Mouse (Mus musculus): ENCODE results near the gene Cd274. TPM values are rescaled to one million over a fixed set of nuclear protein-coding genes. Genes with fewer than 3 reads are reported as not detected.

Cd274 gene
- polyA plus RNA-seq (2012; rRNA removed), result 1.3 and 1.6 TPM in 2 replicates

GRCm38 (mm10) chr19:29366969-29367622 is at the start of gene Cd274, which contains the start of gene Plgrkt:
Cd274 (plus strand) TSS chr19:29367455.
Plgrkt (minus strand) TSS chr19:29367390.
- 3% methylated on average over 26 of the region's 26 CpGs for WGBS
- H3K27me3 ChIP-seq (ENCODE audit: control insufficient read depth, insufficient read depth, low read length), result no peaks in the 10 kb centered on the region
- peak; percentile 54 to 55 for DNase-seq
- H3K4me3 ChIP-seq (replicated peaks; ENCODE audit: insufficient read depth, low read depth, low read length), result peak within 1 kb of the TSS; percentile 36
- no peak within 1 kb of the TSS for H3K27ac ChIP-seq (ENCODE audit: insufficient read depth, low read length)
- H3K4me1 ChIP-seq (ENCODE audit: control insufficient read depth, insufficient read depth, low read length), result no peaks in the 10 kb centered on the region
- no peak for TF ChIP-seq POLR2A (IDR thresholded peaks at IDR 0.05; ENCODE audit: borderline replicate concordance, insufficient read depth, low read length)
- no peak for TF ChIP-seq CTCF (IDR thresholded peaks at IDR 0.05; ENCODE audit: borderline replicate concordance, insufficient read depth, low read depth, low read length)

DNA sequence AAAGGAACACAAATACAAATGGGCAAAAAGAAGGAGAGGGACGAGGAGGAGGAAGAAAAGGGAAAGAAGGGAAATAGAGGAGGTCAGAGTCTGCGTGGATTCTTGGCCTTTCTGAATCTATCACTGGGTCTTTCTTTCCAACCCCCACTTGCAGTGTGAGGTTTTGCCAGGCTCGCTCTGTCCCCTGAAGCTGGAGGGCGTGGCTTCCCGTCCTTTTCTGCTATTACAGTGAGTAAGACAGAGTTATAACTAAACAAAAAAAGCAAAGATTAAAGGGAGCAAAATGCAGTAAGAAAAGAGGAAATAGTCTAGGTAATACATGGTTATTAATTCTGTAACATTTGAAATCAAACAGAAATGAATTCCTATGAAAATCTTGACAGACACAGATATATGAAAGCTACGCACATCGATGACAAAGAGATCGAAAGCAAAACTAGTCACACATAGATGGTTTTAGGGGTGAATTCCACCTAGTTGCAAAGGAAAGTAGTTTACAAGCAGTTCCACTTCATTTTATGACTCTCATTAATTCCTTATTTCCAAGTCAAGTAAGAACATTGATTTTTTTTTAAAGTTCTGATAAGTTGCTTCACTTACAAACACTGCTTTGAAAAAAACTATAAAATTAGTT is 43.7 kb upstream of the Cd274 start:
- no peak for DNase-seq
- 83% methylated on average over 8 of the region's 8 CpGs for WGBS
- Histone ChIP-seq H3K27me3 (ENCODE audit: control insufficient read depth, insufficient read depth, low read length) (no peaks in the 10 kb centered on the region), H3K4me1 (ENCODE audit: control insufficient read depth, insufficient read depth, low read length) (no peaks in the 10 kb centered on the region), H3K4me3 (replicated peaks; ENCODE audit: insufficient read depth, low read depth, low read length) (no peak overlapping the region), H3K27ac (ENCODE audit: insufficient read depth, low read length) (no peak overlapping the region)
- TF ChIP-seq POLR2A (IDR thresholded peaks at IDR 0.05; ENCODE audit: borderline replicate concordance, insufficient read depth, low read length), result no peak

GRCm38 (mm10) chr19:29325053-29325851 is 42.0 kb upstream of the Cd274 start, which contains the start of gene Insl6:
Insl6 (minus strand) TSS chr19:29325356.
- H3K4me1 ChIP-seq (ENCODE audit: control insufficient read depth, insufficient read depth, low read length), result no peaks in the 10 kb centered on the region
- H3K27me3 ChIP-seq (ENCODE audit: control insufficient read depth, insufficient read depth, low read length), result no peaks in the 10 kb centered on the region
- DNase-seq, result peak; percentile 18 to 27
- TF ChIP-seq POLR2A (IDR thresholded peaks at IDR 0.05; ENCODE audit: borderline replicate concordance, insufficient read depth, low read length) (no peak), CTCF (IDR thresholded peaks at IDR 0.05; ENCODE audit: borderline replicate concordance, insufficient read depth, low read depth, low read length) (no peak)
- no peak within 1 kb of the TSS for H3K27ac ChIP-seq (ENCODE audit: insufficient read depth, low read length)
- peak within 1 kb of the TSS; percentile 52 for H3K4me3 ChIP-seq (replicated peaks; ENCODE audit: insufficient read depth, low read depth, low read length)
- WGBS, result 5% methylated on average over 31 of the region's 31 CpGs

DNA sequence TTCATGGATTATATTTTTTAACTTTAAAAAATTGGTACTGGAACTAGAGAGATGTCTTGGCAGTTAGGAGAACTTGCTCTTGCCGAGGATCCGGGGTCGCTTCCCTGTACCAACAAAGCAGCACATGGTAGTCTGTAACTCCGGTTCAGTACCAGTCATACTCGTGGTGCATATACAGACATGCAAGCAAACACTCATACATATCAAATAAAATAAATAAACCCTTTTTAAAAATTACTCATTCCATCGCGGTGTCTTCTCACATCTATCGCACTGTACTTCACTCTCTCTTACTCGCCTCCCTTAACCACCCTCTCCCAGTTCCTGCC is 41.4 kb upstream of the Cd274 start:
- 77% methylated on average over 9 of the region's 9 CpGs for WGBS
- no peak overlapping the region for H3K4me3 ChIP-seq (replicated peaks; ENCODE audit: insufficient read depth, low read depth, low read length)
- H3K27ac ChIP-seq (ENCODE audit: insufficient read depth, low read length), result no peak overlapping the region
- TF ChIP-seq POLR2A (IDR thresholded peaks at IDR 0.05; ENCODE audit: borderline replicate concordance, insufficient read depth, low read length) (no peak), CTCF (IDR thresholded peaks at IDR 0.05; ENCODE audit: borderline replicate concordance, insufficient read depth, low read depth, low read length) (no peak)
- H3K4me1 ChIP-seq (ENCODE audit: control insufficient read depth, insufficient read depth, low read length), result no peaks in the 10 kb centered on the region
- H3K27me3 ChIP-seq (ENCODE audit: control insufficient read depth, insufficient read depth, low read length), result no peaks in the 10 kb centered on the region
- no peak for DNase-seq

- no peaks in the 10 kb centered on the region for H3K4me1 ChIP-seq (ENCODE audit: control insufficient read depth, insufficient read depth, low read length)
- no peak for TF ChIP-seq POLR2A (IDR thresholded peaks at IDR 0.05; ENCODE audit: borderline replicate concordance, insufficient read depth, low read length)
- no peak for TF ChIP-seq CTCF (IDR thresholded peaks at IDR 0.05; ENCODE audit: borderline replicate concordance, insufficient read depth, low read depth, low read length)
- no peak for DNase-seq
- H3K27me3 ChIP-seq (ENCODE audit: control insufficient read depth, insufficient read depth, low read length), result no peaks in the 10 kb centered on the region
- H3K4me3 ChIP-seq (replicated peaks; ENCODE audit: insufficient read depth, low read depth, low read length), result no peak overlapping the region
- whole genome bisulfite sequencing, result 50% methylated on average over 4 of the region's 4 CpGs
- no peak overlapping the region for H3K27ac ChIP-seq (ENCODE audit: insufficient read depth, low read length)
Observed at GRCm38 (mm10) chr19:29326396-29326795, 40.9 kb upstream of the Cd274 start.

DNA sequence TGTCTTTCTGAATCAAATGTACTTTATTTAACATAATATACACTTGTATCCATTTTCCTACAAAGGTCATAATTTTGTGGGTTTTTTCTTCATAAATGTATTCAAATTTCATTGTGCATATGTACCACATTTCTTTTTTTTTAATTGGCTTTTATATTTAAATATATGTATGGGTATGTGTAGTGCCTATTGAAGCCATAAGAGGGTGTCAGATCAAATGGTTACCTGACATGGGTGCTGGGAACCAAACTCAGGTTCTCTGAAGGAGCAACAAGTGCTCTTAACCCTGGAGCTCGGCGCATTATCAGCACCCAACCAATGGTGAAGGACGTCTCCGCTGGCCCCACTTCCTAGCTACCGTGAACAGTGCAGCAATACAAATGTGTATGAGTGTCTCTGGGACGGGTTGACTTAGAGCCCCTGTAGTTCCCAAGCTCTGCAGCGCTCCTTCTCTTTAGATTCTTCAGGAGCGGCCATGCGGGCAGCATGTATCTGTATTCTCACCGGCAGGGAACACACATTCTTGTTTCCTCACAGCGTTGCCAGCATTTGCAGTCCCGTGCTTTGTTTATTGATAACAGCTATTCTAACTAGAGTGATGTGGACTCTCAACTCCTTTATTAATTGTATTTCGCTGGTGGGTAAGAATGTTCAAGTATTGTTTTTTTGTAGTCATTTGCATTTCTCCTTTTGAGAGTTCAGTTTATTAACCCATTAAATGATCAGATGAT is 40.3 kb upstream of the Cd274 start:
- no peak for TF ChIP-seq CTCF (IDR thresholded peaks at IDR 0.05; ENCODE audit: borderline replicate concordance, insufficient read depth, low read depth, low read length)
- TF ChIP-seq POLR2A (IDR thresholded peaks at IDR 0.05; ENCODE audit: borderline replicate concordance, insufficient read depth, low read length), result no peak
- Histone ChIP-seq H3K27ac (ENCODE audit: insufficient read depth, low read length) (no peak overlapping the region), H3K27me3 (ENCODE audit: control insufficient read depth, insufficient read depth, low read length) (no peaks in the 10 kb centered on the region; the same call in 1 of the 2 replicates), H3K4me1 (ENCODE audit: control insufficient read depth, insufficient read depth, low read length) (no peaks in the 10 kb centered on the region), H3K4me3 (replicated peaks; ENCODE audit: insufficient read depth, low read depth, low read length) (no peak overlapping the region)
- WGBS, result 58% methylated on average over 13 of the region's 13 CpGs
- no peak for DNase-seq

- DNase-seq, result peak; percentile 38 to 53
- TF ChIP-seq CTCF (IDR thresholded peaks at IDR 0.05; ENCODE audit: borderline replicate concordance, insufficient read depth, low read depth, low read length) (no peak), POLR2A (IDR thresholded peaks at IDR 0.05; ENCODE audit: borderline replicate concordance, insufficient read depth, low read length) (no peak)
- Histone ChIP-seq H3K4me3 (replicated peaks; ENCODE audit: insufficient read depth, low read depth, low read length) (peak within 1 kb of the TSS; percentile 52), H3K4me1 (ENCODE audit: control insufficient read depth, insufficient read depth, low read length) (no peaks in the 10 kb centered on the region), H3K27me3 (ENCODE audit: control insufficient read depth, insufficient read depth, low read length) (no peaks in the 10 kb centered on the region; the same call in 1 of the 2 replicates), H3K27ac (ENCODE audit: insufficient read depth, low read length) (no peak within 1 kb of the TSS)
- 1% methylated on average over 23 of the region's 23 CpGs for WGBS
Observed at GRCm38 (mm10) chr19:29334068-29334745, 33.0 kb upstream of the Cd274 start, which contains the start of gene Rln1. Rln1 (minus strand) TSS chr19:29334670.

Measured in cerebellum, adult 2 months (tissue).